Mouse (Mus musculus) midbrain, embryonic 13.5 days (tissue): Measurements from ENCODE around the gene Gm28102. TPM values are rescaled to one million over a fixed set of nuclear protein-coding genes. Genes with fewer than 3 reads are reported as not detected.
"Not testable (repeated sequence)": the region's sequence is repeated elsewhere in the genome, so short reads cannot be mapped to it uniquely, and the experiment has no call there.

Experiments
- ATAC-seq: fragments of 200-750 bp; cut with Nextera tagmentation; 2 replicates; pipeline ENCODE4 v1.8.0; 2017; ENCODE audit warnings: mild to moderate bottlenecking, moderate TSS enrichment, moderate library complexity
- H3K27ac ChIP-seq: fragments of 300-500 bp; sonication (generic); 2 replicates; pipeline ENCODE4 v1.5.1; 2015; ENCODE audit warnings: inconsistent platforms, mild to moderate bottlenecking, moderate library complexity
- H3K27me3 ChIP-seq: fragments of 300-500 bp; sonication (generic); 2 replicates; pipeline ENCODE4 v1.6.1; 2015; ENCODE audit warnings: mild to moderate bottlenecking, inconsistent platforms
- H3K36me3 ChIP-seq: fragments of 300-500 bp; sonication (generic); 2 replicates; pipeline ENCODE4 v1.6.1; 2015; ENCODE audit warnings: mild to moderate bottlenecking, inconsistent platforms
- H3K4me1 ChIP-seq: fragments of 300-500 bp; sonication (generic); replicated peaks from 2 replicates; pipeline ENCODE4 v1.6.1; 2015; ENCODE audit warnings: inconsistent platforms
- H3K4me2 ChIP-seq: fragments of 300-500 bp; sonication (generic); replicated peaks from 2 replicates; pipeline ENCODE4 v1.6.1; 2015; ENCODE audit warnings: moderate library complexity, mild to moderate bottlenecking, inconsistent platforms
- H3K4me3 ChIP-seq: fragments of 300-500 bp; sonication (generic); replicated peaks from 2 replicates; pipeline ENCODE4 v1.5.1; 2015; ENCODE audit warnings: mild to moderate bottlenecking, inconsistent platforms
- H3K9ac ChIP-seq: fragments of 300-500 bp; sonication (generic); replicated peaks from 2 replicates; pipeline ENCODE4 v1.6.1; 2015; ENCODE audit warnings: mild to moderate bottlenecking, inconsistent platforms
- H3K9me3 ChIP-seq: fragments of 300-500 bp; sonication (generic); 2 replicates; pipeline ENCODE4 v1.6.1; 2016; ENCODE audit warnings: mild to moderate bottlenecking, inconsistent platforms
- WGBS: fragments of 180-500 bp; shearing (Covaris S2); methylation state at CpG from one replicate; pipeline ENCODE4 v1.1.7; 2015; 5-methylcytosine and 5-hydroxymethylcytosine counted together
- polyA plus RNA-seq: library from polyadenylated mRNA; unstranded; fragments of >200 nt; fragmentation: Nextera tagmentation; extraction: Ambion mirVana; gene quantifications from 2 replicates; pipeline ENCODE4 v1.2.1, GENCODE M21; 2015

Gene Gm28102
- polyA plus RNA-seq: not detected in 2 replicates

DNA sequence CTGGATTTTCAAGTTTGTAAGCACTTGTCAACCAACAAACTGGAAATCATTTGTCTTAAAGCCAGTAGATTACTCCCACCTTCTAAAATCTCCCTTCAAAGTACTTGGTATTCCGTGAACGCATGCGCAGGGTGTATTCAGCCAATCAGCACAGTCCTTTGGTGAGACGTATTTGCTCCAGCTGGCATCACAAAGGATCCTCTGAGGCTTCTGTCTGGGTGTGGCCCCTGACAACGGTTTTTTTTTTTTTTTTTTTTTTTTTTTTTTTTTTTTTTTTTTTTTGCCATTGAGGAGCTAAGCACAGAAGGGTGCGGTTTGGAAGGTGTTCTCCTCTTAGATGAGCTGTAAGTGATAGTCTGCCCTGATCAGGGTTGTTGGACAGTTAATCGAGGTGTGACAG lies at the start of gene Gm28102:
Gm28102 (plus strand) TSS at position 301 of the 400 bp plus-strand sequence.
- not testable (repeated sequence) for H3K27ac ChIP-seq, ATAC-seq, H3K4me2 ChIP-seq, H3K9ac ChIP-seq, H3K4me1 ChIP-seq, H3K4me3 ChIP-seq, H3K27me3 ChIP-seq, H3K36me3 ChIP-seq, H3K9me3 ChIP-seq
- no CpG with 5 or more reads among the region's 7 CpGs for WGBS
